Mouse (Mus musculus) kidney, adult 10 weeks (tissue): ENCODE results near the gene Spink8. TPM values are rescaled to one million over a fixed set of nuclear protein-coding genes. Genes with fewer than 3 reads are reported as not detected.

Source experiments
- polyA plus RNA-seq: library from polyadenylated mRNA; stranded (reverse); fragments of 350-450 nt; fragmentation: Illumina TruSeq; extraction: RNeasy Lipid Tissue Mini Kit (QIAGEN cat#74804); gene quantifications from one replicate; pipeline ENCODE4 v1.2.3, GENCODE M21; 2014; ENCODE audit warnings: low read depth, low replicate concordance

Spink8 gene
- 48.1 TPM for polyA plus RNA-seq

GRCm38 (mm10) chr9:109811980-109812379 lies at the start of gene Spink8:
Spink8 (plus strand) TSS chr9:109812280.

GRCm38 (mm10) chr9:109790570-109790969 lies 21.5 kb upstream of the Spink8 start, which contains the start of gene Fbxw27:
Fbxw27 (minus strand) TSS chr9:109790670.

GRCm38 (mm10) chr9:109832391-109833087 lies 20.5 kb downstream of the Spink8 start, which contains the start of gene Nme6:
Nme6 (plus strand) TSS chr9:109832749.

GRCm38 (mm10) chr9:109849312-109849758 lies 37.3 kb downstream of the Spink8 start, which contains the start of gene Camp:
Camp (minus strand) TSS chr9:109849617.

GRCm38 (mm10) chr9:109874797-109875691 lies 63.0 kb downstream of the Spink8 start, which contains the start of gene Cdc25a:
Cdc25a (plus strand) TSS chr9:109875579.

Other genes starting within 250 kb of the Spink8 start
- gene Fbxw15, start 244.0 kb upstream of the Spink8 start, polyA plus RNA-seq, result 4.3 TPM
- not detected for gene Fbxw24, start 186.2 kb upstream of the Spink8 start, polyA plus RNA-seq
- not detected for gene Fbxw25, start 147.6 kb upstream of the Spink8 start, polyA plus RNA-seq
- not detected for gene Fbxw18, start 109.6 kb upstream of the Spink8 start, polyA plus RNA-seq
- not detected for gene Fbxw26, start 66.2 kb upstream of the Spink8 start, polyA plus RNA-seq
- gene Fbxw27, start 21.6 kb upstream of the Spink8 start, polyA plus RNA-seq, result not detected
- gene Nme6, start 20.5 kb downstream of the Spink8 start, polyA plus RNA-seq, result 2.1 TPM
- gene Camp, start 37.3 kb downstream of the Spink8 start, polyA plus RNA-seq, result not detected
- gene Cdc25a, start 63.3 kb downstream of the Spink8 start, polyA plus RNA-seq, result 7.8 TPM
- 25.2 TPM for gene Map4, start 119.2 kb downstream of the Spink8 start, polyA plus RNA-seq